Mouse (Mus musculus) heart, embryonic 14.5 days (tissue): Measurements from ENCODE around the gene Aif1l. TPM values are rescaled to one million over a fixed set of nuclear protein-coding genes. Genes with fewer than 3 reads are reported as not detected.

Experiments used
- ATAC-seq: fragments of 200-750 bp; cut with Nextera tagmentation; 2 replicates; pipeline ENCODE4 v1.8.0; 2017; ENCODE audit warnings: low read depth, moderate TSS enrichment; ENCODE audit not compliant: insufficient number of reproducible peaks, insufficient read depth, low FRiP score
- H3K27ac ChIP-seq, 2 experiments: fragments of 200-500 bp in 1 of 2; fragments of 300-500 bp in 1 of 2; sonication (generic) in 1 of 2; replicated peaks in 1 of 2; 2 replicates each; pipeline ENCODE4 v1.5.1; 2012 to 2014; ENCODE audit warnings: low read depth in 2 of 2, low read length in 2 of 2, control low read depth in 1 of 2, mild to moderate bottlenecking in 1 of 2, mixed read lengths in 1 of 2; ENCODE audit not compliant: control insufficient read depth in 1 of 2, insufficient read depth in 1 of 2
- H3K27me3 ChIP-seq: fragments of 300-500 bp; sonication (generic); 2 replicates; pipeline ENCODE4 v1.6.1; 2014; ENCODE audit warnings: mild to moderate bottlenecking, low read length, control low read depth; ENCODE audit not compliant: control insufficient read depth, insufficient read depth
- H3K36me3 ChIP-seq: fragments of 300-500 bp; sonication (generic); 2 replicates; pipeline ENCODE4 v1.6.1; 2014; ENCODE audit warnings: mild to moderate bottlenecking, control low read depth, low read length, mixed read lengths; ENCODE audit not compliant: control insufficient read depth, insufficient read depth
- H3K4me1 ChIP-seq, 2 experiments: fragments of 200-500 bp in 1 of 2; fragments of 300-500 bp in 1 of 2; sonication (generic) in 1 of 2; 2 replicates each; pipeline ENCODE4 v1.6.1; 2012 to 2014; ENCODE audit warnings: low read length in 2 of 2, control low read depth in 1 of 2, mixed read lengths in 1 of 2; ENCODE audit not compliant: control insufficient read depth in 2 of 2, insufficient read depth in 2 of 2
- H3K4me2 ChIP-seq: fragments of 300-500 bp; sonication (generic); 2 replicates; pipeline ENCODE4 v1.6.1; 2014; ENCODE audit warnings: mild to moderate bottlenecking, low read length
- H3K4me3 ChIP-seq, 2 experiments: fragments of 200-500 bp in 1 of 2; fragments of 300-500 bp in 1 of 2; sonication (generic) in 1 of 2; 2 replicates each; pipeline ENCODE4 v1.5.1; 2012 to 2014; ENCODE audit warnings: low read length in 2 of 2, mild to moderate bottlenecking in 2 of 2, control low read depth in 1 of 2, low read depth in 1 of 2, moderate library complexity in 1 of 2; ENCODE audit not compliant: control insufficient read depth in 1 of 2, insufficient read depth in 1 of 2
- H3K9ac ChIP-seq: fragments of 300-500 bp; sonication (generic); 2 replicates; pipeline ENCODE4 v1.6.1; 2014; ENCODE audit warnings: mild to moderate bottlenecking, low read length
- H3K9me3 ChIP-seq: fragments of 300-500 bp; sonication (generic); 2 replicates; pipeline ENCODE4 v1.6.1; 2016; ENCODE audit warnings: low read length, control low read depth; ENCODE audit not compliant: control insufficient read depth
- WGBS: fragments of 180-500 bp; shearing (Covaris S2); extraction: QIAGEN DNeasy Blood & Tissue Kit; methylation state at CpG from one replicate; pipeline ENCODE4 v1.1.7; 2014; 5-methylcytosine and 5-hydroxymethylcytosine counted together
- polyA plus RNA-seq: library from polyadenylated mRNA; unstranded; fragments of >200 nt; fragmentation: Nextera tagmentation; extraction: Ambion mirVana; gene quantifications from 2 replicates; pipeline ENCODE4 v1.2.1, GENCODE M21; 2014

Aif1l gene
- polyA plus RNA-seq, 1 experiment from 2014 or later: 72.7 TPM

- peak overlapping the region in 1 of 2 experiments; percentile 19; a peak in 1 of 4 replicates for H3K27ac ChIP-seq
- H3K9me3 ChIP-seq: no peaks in the 10 kb centered on the region
- H3K4me3 ChIP-seq: no peak overlapping the region
- H3K36me3 ChIP-seq: peaks cover 27% of the 10 kb centered on the region
- H3K4me1 ChIP-seq: no peaks in the 10 kb centered on the region; a peak in 2 of 4 replicates
- no peaks in the 10 kb centered on the region for H3K27me3 ChIP-seq
- WGBS: 63% methylated on average over 8 of the region's 8 CpGs
- H3K4me2 ChIP-seq: no peak overlapping the region
- no peak overlapping the region; the same call in 1 of the 2 replicates for H3K9ac ChIP-seq
- no peak for ATAC-seq
Observed at GRCm38 (mm10) chr2:31962501-31963224, 12.7 kb downstream of the Aif1l start.

DNA sequence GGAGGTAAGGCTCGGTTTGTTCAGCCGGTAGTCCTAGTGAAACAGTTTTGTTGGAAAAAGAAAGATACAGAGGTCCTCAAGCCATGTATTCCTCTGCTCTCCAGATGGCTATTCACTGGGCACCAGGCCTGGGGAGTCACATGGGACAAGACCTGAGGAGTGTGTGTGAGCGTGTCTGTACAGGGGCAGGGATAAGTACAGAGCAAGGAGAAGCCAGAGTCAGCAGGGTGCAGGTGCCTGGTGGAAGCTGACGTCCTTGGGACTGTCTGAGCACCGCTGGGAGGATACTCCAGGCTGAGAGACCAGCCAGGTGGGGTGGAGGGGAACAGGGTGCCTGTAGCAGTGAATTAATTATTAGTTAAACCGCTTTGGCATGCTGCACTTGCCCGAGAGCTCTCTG, 13.6 kb downstream of the Aif1l start:
- no peak overlapping the region for H3K4me3 ChIP-seq
- no peak for ATAC-seq
- H3K36me3 ChIP-seq: peaks cover 27% of the 10 kb centered on the region
- H3K27me3 ChIP-seq: no peaks in the 10 kb centered on the region
- H3K4me1 ChIP-seq: no peaks in the 10 kb centered on the region; a peak in 2 of 4 replicates
- H3K4me2 ChIP-seq: no peak overlapping the region
- WGBS: 79% methylated on average over 7 of the region's 7 CpGs
- H3K9ac ChIP-seq: no peak overlapping the region
- H3K27ac ChIP-seq: no peak overlapping the region
- H3K9me3 ChIP-seq: no peaks in the 10 kb centered on the region

- H3K4me2 ChIP-seq: no peak overlapping the region
- no peak overlapping the region for H3K27ac ChIP-seq
- H3K4me1 ChIP-seq: no peaks in the 10 kb centered on the region; a peak in 2 of 4 replicates
- H3K4me3 ChIP-seq: no peak overlapping the region
- H3K9me3 ChIP-seq: no peaks in the 10 kb centered on the region
- WGBS: 84% methylated on average over 3 of the region's 3 CpGs
- H3K9ac ChIP-seq: no peak overlapping the region
- H3K36me3 ChIP-seq: peaks cover 29% of the 10 kb centered on the region
- no peaks in the 10 kb centered on the region for H3K27me3 ChIP-seq
- ATAC-seq: no peak
Observed at GRCm38 (mm10) chr2:31964191-31964590, 14.3 kb downstream of the Aif1l start.

DNA sequence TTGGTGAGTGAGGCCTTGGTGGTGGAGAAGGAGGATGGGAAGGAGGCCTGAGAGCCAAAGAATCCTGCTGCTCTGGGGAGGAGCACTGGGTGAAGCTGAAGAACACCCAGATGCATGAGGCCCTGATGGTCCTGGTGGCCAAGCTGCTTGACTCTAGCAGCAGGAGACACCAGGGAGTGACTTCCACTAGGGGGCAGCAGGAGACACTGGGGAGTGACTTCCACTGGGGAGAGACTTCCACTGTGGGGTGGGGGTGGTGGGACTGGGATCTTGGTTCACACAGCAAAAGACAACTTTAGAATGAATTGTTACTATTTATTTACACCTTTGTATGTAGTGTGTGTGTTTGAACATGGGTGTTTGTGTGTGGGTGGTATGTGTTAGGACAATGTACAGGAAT, 15.2 kb downstream of the Aif1l start:
- Histone ChIP-seq H3K4me2 (no peak overlapping the region), H3K4me3 (no peak overlapping the region), H3K9me3 (no peaks in the 10 kb centered on the region), H3K36me3 (peaks cover 36% of the 10 kb centered on the region), H3K27me3 (no peaks in the 10 kb centered on the region), H3K27ac (no peak overlapping the region), H3K9ac (no peak overlapping the region), H3K4me1 (no peaks in the 10 kb centered on the region; a peak in 2 of 4 replicates)
- no peak for ATAC-seq

DNA sequence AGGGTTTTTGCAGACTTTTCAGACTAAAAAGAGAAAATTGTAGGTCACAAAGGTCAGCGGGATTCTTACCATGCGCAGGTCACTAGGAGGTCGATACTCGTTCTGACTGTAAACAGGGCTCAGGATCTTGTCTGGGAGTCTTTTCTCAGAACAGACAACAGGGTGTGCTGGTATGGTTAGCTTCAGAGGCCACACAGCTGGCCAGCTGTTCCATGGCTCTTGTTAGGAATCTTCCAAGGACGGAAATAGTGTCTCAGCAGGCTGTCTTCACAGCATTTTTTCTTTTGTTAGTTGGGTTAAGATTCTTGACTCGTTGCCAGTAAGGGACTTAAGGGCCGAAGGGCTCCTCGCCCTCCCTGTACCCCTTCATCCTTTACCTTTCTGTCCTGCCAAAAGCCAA, 16.9 kb downstream of the Aif1l start:
- no peak for ATAC-seq
- H3K4me2 ChIP-seq: no peak overlapping the region
- H3K27me3 ChIP-seq: no peaks in the 10 kb centered on the region
- 73% methylated on average over 8 of the region's 8 CpGs for whole genome bisulfite sequencing
- H3K9me3 ChIP-seq: no peaks in the 10 kb centered on the region
- no peak overlapping the region for H3K4me3 ChIP-seq
- no peak overlapping the region for H3K9ac ChIP-seq
- peaks cover 38% of the 10 kb centered on the region for H3K36me3 ChIP-seq
- no peak overlapping the region for H3K27ac ChIP-seq
- H3K4me1 ChIP-seq: no peaks in the 10 kb centered on the region; a peak in 2 of 4 replicates

- 77% methylated on average over 4 of the region's 4 CpGs for WGBS
- H3K9ac ChIP-seq: no peak overlapping the region
Observed at GRCm38 (mm10) chr2:31972589-31972988, 22.6 kb downstream of the Aif1l start.

DNA sequence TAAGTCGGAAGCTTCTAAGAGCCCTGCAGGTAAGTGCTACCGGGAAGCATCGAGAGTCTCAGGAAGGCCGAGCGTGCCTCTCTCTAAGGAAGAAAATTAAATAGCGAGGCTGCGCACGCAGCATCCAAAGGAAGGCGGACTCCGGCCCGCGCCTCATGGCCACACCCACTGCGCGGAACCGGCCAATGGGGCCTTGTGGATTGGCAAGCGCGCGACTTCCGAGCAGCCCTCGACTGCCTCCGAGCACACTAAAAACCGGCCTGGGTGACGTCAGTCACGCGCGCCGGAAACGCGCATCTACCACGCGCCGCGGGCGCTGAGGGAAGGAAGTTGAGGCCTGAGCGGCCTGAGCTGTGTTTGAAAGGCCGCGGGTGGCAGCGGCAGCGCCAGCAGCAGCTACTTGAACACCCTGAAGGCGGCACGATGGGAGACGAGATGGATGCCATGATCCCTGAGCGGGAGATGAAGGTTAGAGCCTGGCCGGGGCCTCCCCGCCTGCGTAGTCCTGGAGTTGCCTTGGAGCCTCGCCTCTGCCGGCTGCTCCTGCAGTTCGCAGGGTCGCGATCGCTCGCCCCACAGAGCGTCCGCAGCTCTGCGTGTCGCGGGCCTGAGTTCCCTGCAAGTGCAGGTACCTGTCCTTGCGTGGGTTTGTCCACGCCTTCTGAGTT, 24.3 kb downstream of the Aif1l start, which contains the start of gene Nup214:
TSS of gene Nup214 (plus strand) at position 296 of the 668 bp plus-strand sequence.
- Histone ChIP-seq H3K9me3 (no peaks in the 10 kb centered on the region), H3K27ac (peak within 1 kb of the TSS; percentile 67 to 68), H3K4me3 (peak within 1 kb of the TSS; percentile 94 to 97), H3K4me1 (peaks cover 3 to 10% of the 10 kb centered on the region in 2 experiments; a peak in 3 of 4 replicates), H3K27me3 (no peaks in the 10 kb centered on the region), H3K9ac (peak within 1 kb of the TSS; percentile 97), H3K4me2 (peak within 1 kb of the TSS; percentile 99), H3K36me3 (peaks cover 59% of the 10 kb centered on the region)
- under 1% methylated on average over 60 of the region's 60 CpGs for WGBS
- ATAC-seq: peak; percentile 97

More at GRCm38 (mm10) chr2:31972589-31972988, 22.6 kb downstream of the Aif1l start:
- Histone ChIP-seq H3K36me3 (peaks cover 45% of the 10 kb centered on the region), H3K27ac (no peak overlapping the region), H3K4me1 (peaks cover 3 to 10% of the 10 kb centered on the region in 2 experiments; a peak in 3 of 4 replicates), H3K4me3 (no peak overlapping the region), H3K9me3 (no peaks in the 10 kb centered on the region), H3K4me2 (no peak overlapping the region), H3K27me3 (no peaks in the 10 kb centered on the region)
- ATAC-seq: no peak
